Mouse (Mus musculus): ENCODE results near the gene Cyp39a1.

The Cyp39a1 gene

GRCm38 (mm10) chr17:43784531-43784930 lies 117.3 kb downstream of the Cyp39a1 start:
- DNase-seq (ENCODE audit: low spot score), result no peak

GRCm38 (mm10) chr17:43788222-43788621 lies 121.0 kb downstream of the Cyp39a1 start:
- DNase-seq (ENCODE audit: low spot score), result no peak

- DNase-seq (ENCODE audit: low spot score), result no peak
Measured at GRCm38 (mm10) chr17:43789376-43789775, 122.2 kb downstream of the Cyp39a1 start.

- no peak for DNase-seq (ENCODE audit: low spot score)
Measured at GRCm38 (mm10) chr17:43791751-43792150, 124.5 kb downstream of the Cyp39a1 start.

- DNase-seq (ENCODE audit: low spot score), result no peak
Measured at GRCm38 (mm10) chr17:43794731-43795280, 127.6 kb downstream of the Cyp39a1 start.

Measured in ovary, postnatal 36 days (tissue).